Mouse (Mus musculus) neural tube, embryonic 11.5 days (tissue): ENCODE measurements around the gene Rusc2. TPM values are rescaled to one million over a fixed set of nuclear protein-coding genes. Genes with fewer than 3 reads are reported as not detected.
A peak's percentile ranks its signal among the peaks of the same experiment; 100 is the strongest.

Source experiments
- ATAC-seq: fragments of 200-750 bp; cut with Nextera tagmentation; 2 replicates; pipeline ENCODE4 v1.8.0; 2017; ENCODE audit warnings: moderate number of reproducible peaks, mild to moderate bottlenecking, moderate TSS enrichment, moderate library complexity; ENCODE audit not compliant: insufficient read depth, low FRiP score, low TSS enrichment
- DNase-seq: peaks from one replicate; pipeline ENCODE4 v3.0.0-alpha.2; 2015; ENCODE audit warnings: low spot score
- H3K27ac ChIP-seq: fragments of 300-500 bp; sonication (generic); 2 replicates; pipeline ENCODE4 v1.5.1; 2014; ENCODE audit warnings: low read depth, mild to moderate bottlenecking, low read length
- H3K27me3 ChIP-seq: fragments of 300-500 bp; sonication (generic); 2 replicates; pipeline ENCODE4 v1.6.1; 2014; ENCODE audit warnings: mild to moderate bottlenecking, low read length, mixed read lengths; ENCODE audit not compliant: control insufficient read depth, insufficient read depth
- H3K36me3 ChIP-seq: fragments of 300-500 bp; sonication (generic); 2 replicates; pipeline ENCODE4 v1.6.1; 2014; ENCODE audit warnings: mild to moderate bottlenecking, low read length, moderate library complexity, mixed read lengths; ENCODE audit not compliant: control insufficient read depth, insufficient read depth
- H3K4me1 ChIP-seq: fragments of 300-500 bp; sonication (generic); 2 replicates; pipeline ENCODE4 v1.6.1; 2014; ENCODE audit warnings: low read length, mixed read lengths; ENCODE audit not compliant: control insufficient read depth, insufficient read depth
- H3K4me2 ChIP-seq: fragments of 300-500 bp; sonication (generic); 2 replicates; pipeline ENCODE4 v1.6.1; 2014; ENCODE audit warnings: low read depth, mild to moderate bottlenecking, moderate library complexity
- H3K4me3 ChIP-seq: fragments of 300-500 bp; sonication (generic); 2 replicates; pipeline ENCODE4 v1.5.1; 2014; ENCODE audit warnings: low read depth, low read length
- H3K9ac ChIP-seq: fragments of 300-500 bp; sonication (generic); 2 replicates; pipeline ENCODE4 v1.6.1; 2014; ENCODE audit warnings: mild to moderate bottlenecking, low read length
- H3K9me3 ChIP-seq: fragments of 300-500 bp; sonication (generic); 2 replicates; pipeline ENCODE4 v1.6.1; 2016; ENCODE audit warnings: low read length; ENCODE audit not compliant: control insufficient read depth
- WGBS: fragments of 180-500 bp; shearing (Covaris S2); extraction: QIAGEN DNeasy Blood & Tissue Kit; methylation state at CpG from one replicate; pipeline ENCODE4 v1.1.7; 2014; 5-methylcytosine and 5-hydroxymethylcytosine counted together
- polyA plus RNA-seq: library from polyadenylated mRNA; unstranded; fragments of >200 nt; fragmentation: Nextera tagmentation; extraction: Ambion mirVana; gene quantifications from 2 replicates; pipeline ENCODE4 v1.2.1, GENCODE M21; 2014

Rusc2 gene
- polyA plus RNA-seq, 1 experiment from 2014 or later: 17.9 TPM

- ATAC-seq (no peak), DNase-seq (no peak)
- H3K4me1 ChIP-seq: 0 out of 2 replicates have a peak, but pooled peaks cover 6% of the 10 kb centered on the region
- WGBS: 86% methylated on average over 1 of the region's 1 CpGs
- no peak overlapping the region for H3K4me2 ChIP-seq
- no peaks in the 10 kb centered on the region for H3K36me3 ChIP-seq
- peaks cover 10% of the 10 kb centered on the region for H3K27me3 ChIP-seq
- no peak overlapping the region for H3K27ac ChIP-seq
- H3K9me3 ChIP-seq: no peaks in the 10 kb centered on the region
- H3K4me3 ChIP-seq: no peak overlapping the region
- no peak overlapping the region for H3K9ac ChIP-seq
These were observed 51.1 kb downstream of the Rusc2 start for GRCm38 (mm10) chr4:43432832-43433231.

- Histone ChIP-seq H3K36me3 (peaks cover 2% of the 10 kb centered on the region), H3K4me3 (peak within 1 kb of the TSS; percentile 78), H3K4me1 (peaks cover 8% of the 10 kb centered on the region), H3K4me2 (peak within 1 kb of the TSS; percentile 95), H3K27me3 (no peaks in the 10 kb centered on the region), H3K9me3 (no peaks in the 10 kb centered on the region), H3K27ac (peak within 1 kb of the TSS; percentile 79), H3K9ac (peak within 1 kb of the TSS; percentile 78)
- no peak for DNase-seq
- 25% methylated on average over 4 of the region's 4 CpGs for WGBS
- ATAC-seq: peak; percentile 10
These were observed 59.9 kb downstream of the Rusc2 start, which contains the start of gene Tesk1 for GRCm38 (mm10) chr4:43441639-43442038. Gene Tesk1, plus strand, starts transcription at chr4:43441939.

- H3K4me2 ChIP-seq: peak overlapping the region; percentile 95
- no peaks in the 10 kb centered on the region for H3K9me3 ChIP-seq
- peak overlapping the region; percentile 78 for H3K4me3 ChIP-seq
- under 1% methylated on average over 33 of the region's 33 CpGs for WGBS
- peak; percentile 99 for DNase-seq
- peaks cover 4% of the 10 kb centered on the region for H3K36me3 ChIP-seq
- peak overlapping the region; percentile 79 for H3K27ac ChIP-seq
- peak; percentile 91 for ATAC-seq
- peak overlapping the region; percentile 78 for H3K9ac ChIP-seq
- H3K4me1 ChIP-seq: peaks cover 8% of the 10 kb centered on the region
- no peaks in the 10 kb centered on the region for H3K27me3 ChIP-seq
These were observed 60.3 kb downstream of the Rusc2 start for GRCm38 (mm10) chr4:43442044-43442443.

- peaks cover 8% of the 10 kb centered on the region for H3K4me1 ChIP-seq
- H3K4me3 ChIP-seq: peak overlapping the region; percentile 78
- H3K27ac ChIP-seq: peak overlapping the region; percentile 79
- DNase-seq (peak; percentile 83), ATAC-seq (peak; percentile 64)
- peak overlapping the region; percentile 95 for H3K4me2 ChIP-seq
- WGBS: under 1% methylated on average over 49 of the region's 88 CpGs
- H3K9ac ChIP-seq: peak overlapping the region; percentile 78
- peaks cover 10% of the 10 kb centered on the region for H3K36me3 ChIP-seq
- H3K9me3 ChIP-seq: no peaks in the 10 kb centered on the region
- no peaks in the 10 kb centered on the region for H3K27me3 ChIP-seq
These were observed 60.9 kb downstream of the Rusc2 start for GRCm38 (mm10) chr4:43442456-43443361.

GRCm38 (mm10) chr4:43443511-43443910, 61.7 kb downstream of the Rusc2 start:
- peaks cover 8% of the 10 kb centered on the region for H3K4me1 ChIP-seq
- peak overlapping the region; percentile 79 for H3K27ac ChIP-seq
- H3K36me3 ChIP-seq: peaks cover 12% of the 10 kb centered on the region
- no peaks in the 10 kb centered on the region for H3K9me3 ChIP-seq
- peak; percentile 45 for DNase-seq
- peak overlapping the region; percentile 78 for H3K4me3 ChIP-seq
- no peaks in the 10 kb centered on the region for H3K27me3 ChIP-seq
- peak overlapping the region; percentile 78 for H3K9ac ChIP-seq
- ATAC-seq: no peak
- under 1% methylated on average over 28 of the region's 28 CpGs for WGBS
- peak overlapping the region; percentile 95 for H3K4me2 ChIP-seq

- Histone ChIP-seq H3K27ac (no peak overlapping the region), H3K36me3 (peaks cover 12% of the 10 kb centered on the region), H3K9me3 (no peaks in the 10 kb centered on the region), H3K4me3 (no peak overlapping the region), H3K27me3 (no peaks in the 10 kb centered on the region), H3K4me2 (no peak overlapping the region), H3K9ac (no peak overlapping the region), H3K4me1 (peaks cover 8% of the 10 kb centered on the region)
- ATAC-seq: no peak
- no peak for DNase-seq
- 92% methylated on average over 13 of the region's 13 CpGs for WGBS
These were observed 65.5 kb downstream of the Rusc2 start for GRCm38 (mm10) chr4:43447251-43447650.

GRCm38 (mm10) chr4:43448554-43448953, 66.8 kb downstream of the Rusc2 start:
- H3K9ac ChIP-seq: no peak overlapping the region
- H3K36me3 ChIP-seq: peaks cover 12% of the 10 kb centered on the region
- no peak overlapping the region for H3K27ac ChIP-seq
- no peak overlapping the region for H3K4me3 ChIP-seq
- no peak overlapping the region for H3K4me2 ChIP-seq
- ATAC-seq (no peak), DNase-seq (no peak)
- peaks cover 10% of the 10 kb centered on the region for H3K4me1 ChIP-seq
- peaks cover 4% of the 10 kb centered on the region for H3K27me3 ChIP-seq
- 94% methylated on average over 3 of the region's 3 CpGs for WGBS
- no peaks in the 10 kb centered on the region for H3K9me3 ChIP-seq

GRCm38 (mm10) chr4:43452315-43452714, 70.5 kb downstream of the Rusc2 start:
- H3K9me3 ChIP-seq: no peaks in the 10 kb centered on the region
- H3K9ac ChIP-seq: no peak overlapping the region
- peaks cover 5% of the 10 kb centered on the region; the same call in 1 of the 2 replicates for H3K36me3 ChIP-seq
- 61% methylated on average over 11 of the region's 11 CpGs for WGBS
- H3K27me3 ChIP-seq: peaks cover 13% of the 10 kb centered on the region
- no peak for DNase-seq
- H3K4me1 ChIP-seq: peaks cover 7% of the 10 kb centered on the region; the same call in 1 of the 2 replicates
- no peak overlapping the region for H3K27ac ChIP-seq
- H3K4me2 ChIP-seq: no peak overlapping the region
- ATAC-seq: no peak
- no peak overlapping the region for H3K4me3 ChIP-seq
